Mouse (Mus musculus) liver, adult 10 weeks (tissue): ENCODE results near the gene Prl8a6. TPM values are rescaled to one million over a fixed set of nuclear protein-coding genes. Genes with fewer than 3 reads are reported as not detected.

ENCODE experiments used
- polyA plus RNA-seq: library from polyadenylated mRNA; stranded (reverse); fragments of 350-450 nt; fragmentation: Illumina TruSeq; extraction: RNeasy Lipid Tissue Mini Kit (QIAGEN cat#74804); gene quantifications from one replicate; pipeline ENCODE4 v1.2.3, GENCODE M21; 2014; ENCODE audit warnings: low read depth, low replicate concordance

Gene Prl8a6
- not detected for polyA plus RNA-seq

GRCm38 (mm10) chr13:27438588-27438987 is at the start of gene Prl8a6:
Prl8a6 (minus strand) TSS chr13:27438688.

GRCm38 (mm10) chr13:27390746-27391145 is 47.7 kb downstream of the Prl8a6 start, which contains the start of gene Prl2b1:
Prl2b1 (minus strand) TSS chr13:27390846.

Other genes with a start within 250 kb of the Prl8a6 start
- gene Prl3c1, start 242.0 kb downstream of the Prl8a6 start, polyA plus RNA-seq: not detected
- not detected for gene Prl3b1, start 196.8 kb downstream of the Prl8a6 start, polyA plus RNA-seq
- gene Prl3a1, start 179.3 kb downstream of the Prl8a6 start, polyA plus RNA-seq: not detected
- gene Prl6a1, start 126.1 kb downstream of the Prl8a6 start, polyA plus RNA-seq: not detected
- gene Prl8a2, start 93.0 kb downstream of the Prl8a6 start, polyA plus RNA-seq: not detected
- gene Prl2b1, start 47.8 kb downstream of the Prl8a6 start, polyA plus RNA-seq: not detected
- not detected for gene Prl8a8, start 74.5 kb upstream of the Prl8a6 start, polyA plus RNA-seq
- gene Prl8a9, start 125.9 kb upstream of the Prl8a6 start, polyA plus RNA-seq: not detected
- not detected for gene Prl8a1, start 143.5 kb upstream of the Prl8a6 start, polyA plus RNA-seq
- not detected for gene Prl7b1, start 171.9 kb upstream of the Prl8a6 start, polyA plus RNA-seq
- not detected for gene Prl7a1, start 203.8 kb upstream of the Prl8a6 start, polyA plus RNA-seq
- not detected for gene Prl7a2, start 229.3 kb upstream of the Prl8a6 start, polyA plus RNA-seq